Mouse (Mus musculus) heart, postnatal 25 days (tissue): ENCODE measurements around the gene Srek1. TPM values are rescaled to one million over a fixed set of nuclear protein-coding genes. Genes with fewer than 3 reads are reported as not detected.
A peak's percentile ranks its signal among the peaks of the same experiment; 100 is the strongest.

Source experiments
- DNase-seq: peaks from one replicate; pipeline ENCODE4 v3.0.0; 2022; ENCODE audit warnings: low spot score
- intact Hi-C: fragments of 180-260 bp; cut with DNase I; formaldehyde crosslinking; loops from one replicate; pipeline ENCODE4 v1.15.1; 2025
- total RNA-seq, 2 experiments: library from RNA; stranded (reverse); gene quantifications; 2 replicates each; pipeline ENCODE4 v1.2.3; 2021

Srek1 gene
- total RNA-seq, 2 experiments from 2014 or later = 20.5 to 22.8 TPM

DNA sequence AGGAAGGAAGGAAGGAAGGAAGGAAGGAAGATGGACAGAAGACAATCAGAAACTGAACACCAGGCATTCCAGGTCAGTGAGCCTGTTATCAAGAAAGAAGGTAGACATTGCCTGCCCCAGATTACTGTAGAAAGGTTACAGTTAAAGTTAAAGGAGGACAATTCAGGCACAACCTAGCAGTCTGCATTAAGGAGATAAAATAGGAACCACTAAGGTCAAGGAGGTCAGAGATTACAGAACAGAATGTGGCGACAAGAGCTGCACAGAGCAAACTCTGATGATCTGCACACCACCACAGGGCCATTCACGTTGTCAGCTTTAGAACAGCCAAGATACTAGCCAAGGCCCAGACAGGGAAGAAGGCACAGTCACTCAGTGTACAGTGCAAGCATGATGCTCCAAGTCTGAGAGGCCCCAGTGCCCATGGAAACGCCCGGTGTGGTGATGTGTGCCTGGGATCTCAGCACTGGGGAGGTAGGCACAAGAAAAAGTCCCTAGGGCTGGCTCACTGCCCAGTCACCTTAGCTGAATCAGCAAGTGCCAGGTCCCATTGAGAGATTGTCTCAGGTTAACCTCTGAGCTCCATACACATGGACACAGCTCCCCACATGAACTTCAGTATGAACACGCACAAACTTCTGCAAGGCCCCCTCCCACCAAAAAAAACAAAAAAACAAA, 38.9 kb downstream of the Srek1 start:
- intact Hi-C loops = no loop called here
- no peak for DNase-seq

DNA sequence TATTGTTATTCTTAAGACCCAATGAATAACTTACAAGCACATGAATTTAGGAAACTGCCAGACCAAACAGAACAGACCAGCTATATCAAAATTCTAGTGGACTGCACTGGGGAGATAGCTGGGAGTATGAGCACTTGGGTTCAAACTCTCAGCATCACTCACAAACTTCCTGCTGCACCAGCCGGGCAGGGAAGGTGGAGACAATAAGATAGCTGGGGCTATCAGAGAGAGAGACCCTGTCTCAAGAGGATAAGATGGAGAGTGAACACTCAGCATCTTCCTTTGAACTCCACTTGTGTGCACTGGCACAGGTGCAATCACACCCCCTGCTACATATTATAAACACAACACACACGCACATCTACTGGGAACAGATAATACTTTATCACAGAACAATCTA, 47.5 kb downstream of the Srek1 start:
- DNase-seq = no peak
- intact Hi-C loops = no loop called here

DNA sequence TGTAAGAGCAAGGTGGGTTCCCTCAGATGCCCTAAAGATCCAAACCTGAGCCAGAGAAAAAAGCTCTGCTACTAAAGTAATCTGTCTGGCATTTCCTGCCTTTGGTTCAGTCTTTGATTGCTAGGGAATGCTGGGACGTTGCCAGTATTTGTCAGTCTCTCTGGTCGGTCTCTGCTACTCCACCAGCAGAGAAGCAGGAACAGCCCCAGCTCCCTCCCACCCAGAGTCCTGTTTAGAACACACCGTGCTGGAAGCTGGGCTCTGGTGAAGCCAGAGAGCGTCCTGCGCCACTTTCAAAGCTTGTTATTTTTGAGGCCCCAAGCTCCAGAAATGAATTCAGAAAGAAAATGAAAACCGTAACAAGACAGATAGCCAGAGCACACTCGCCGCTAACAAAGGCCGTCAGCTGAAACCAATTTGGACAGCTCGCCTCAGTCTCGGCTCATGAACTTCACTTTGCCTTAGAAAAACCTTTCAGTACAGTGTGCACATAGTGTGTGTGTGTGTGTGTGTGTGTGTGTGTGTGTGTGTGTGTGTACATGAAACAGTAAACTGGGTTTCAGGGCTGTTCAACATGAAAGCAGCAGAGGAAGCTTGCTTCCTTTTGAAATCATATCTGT, 62.9 kb downstream of the Srek1 start:
- intact Hi-C loops = no loop called here
- DNase-seq = peak; percentile 49

DNA sequence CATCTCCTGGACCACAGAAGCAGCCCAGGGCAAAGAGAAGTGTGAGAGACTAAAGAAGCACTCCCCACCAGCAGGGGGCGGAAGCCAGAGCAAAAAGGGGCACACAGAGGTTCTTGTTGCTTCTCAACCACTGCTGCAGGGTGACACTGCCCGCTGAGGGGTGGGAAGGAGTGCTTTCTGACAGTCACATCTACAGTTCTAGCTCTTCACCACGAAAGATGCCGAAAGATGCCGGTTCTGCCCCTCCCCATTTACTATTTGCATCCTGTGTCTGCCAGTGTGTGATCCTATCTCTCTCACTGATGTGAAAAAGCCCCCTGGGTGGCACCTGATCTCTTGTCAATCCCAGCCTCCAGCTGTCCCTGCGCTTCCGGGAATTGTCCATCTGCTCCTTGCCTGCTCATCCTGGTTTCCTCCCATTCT, 64.0 kb downstream of the Srek1 start:
- intact Hi-C loops = no loop called here
- DNase-seq = no peak

DNA sequence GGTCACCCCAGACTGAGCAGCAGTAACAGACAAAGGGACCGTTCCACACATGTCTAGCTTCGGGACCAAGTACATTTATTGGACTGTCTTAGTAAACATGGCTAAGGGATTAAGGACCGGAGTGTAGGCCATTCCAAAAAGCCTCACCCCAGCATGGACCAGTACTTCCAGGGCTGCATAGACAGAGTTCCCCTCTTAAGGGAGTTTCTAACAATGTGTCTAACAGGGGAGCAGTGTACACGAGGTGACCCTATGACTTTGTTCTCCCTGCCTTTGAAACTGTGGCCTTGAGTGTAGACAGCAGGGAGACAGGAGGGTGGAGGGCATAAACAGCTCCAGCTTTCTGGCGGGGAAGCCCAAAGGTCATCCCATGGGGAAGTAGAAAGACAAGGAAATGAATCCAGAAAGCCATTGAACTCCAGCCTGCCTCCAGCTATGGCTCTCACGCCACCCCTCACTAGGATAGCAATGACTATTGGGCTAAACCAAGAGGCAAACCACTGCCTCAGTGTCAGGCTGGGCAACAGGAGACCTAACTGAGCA, 68.9 kb downstream of the Srek1 start:
- intact Hi-C loops = no loop called here
- no peak for DNase-seq

DNA sequence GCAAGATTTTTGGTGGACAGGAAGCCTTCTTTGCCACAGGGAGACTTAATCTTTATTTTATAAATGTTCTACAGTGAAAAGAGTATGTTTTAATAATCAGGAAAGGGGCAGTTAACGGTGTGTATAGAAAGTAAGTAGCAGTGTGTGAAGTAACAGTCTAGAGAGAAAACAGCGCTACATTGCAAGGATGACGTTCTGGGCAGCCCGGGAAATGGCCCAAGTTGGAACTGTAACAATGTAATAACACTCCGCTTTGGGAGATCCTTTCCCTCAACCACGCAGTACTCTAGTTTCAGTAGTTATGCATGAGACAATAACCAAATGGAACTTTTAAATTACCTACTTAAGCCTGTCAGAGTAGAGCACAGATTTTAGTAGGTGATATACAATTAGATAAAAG, 70.6 kb downstream of the Srek1 start:
- intact Hi-C loops = loop anchor here (1.0 to 5.0 kb wide), 3 partner anchors 76 to 383 kb away; no protein-coding TSS in a partner anchor
- no peak for DNase-seq

DNA sequence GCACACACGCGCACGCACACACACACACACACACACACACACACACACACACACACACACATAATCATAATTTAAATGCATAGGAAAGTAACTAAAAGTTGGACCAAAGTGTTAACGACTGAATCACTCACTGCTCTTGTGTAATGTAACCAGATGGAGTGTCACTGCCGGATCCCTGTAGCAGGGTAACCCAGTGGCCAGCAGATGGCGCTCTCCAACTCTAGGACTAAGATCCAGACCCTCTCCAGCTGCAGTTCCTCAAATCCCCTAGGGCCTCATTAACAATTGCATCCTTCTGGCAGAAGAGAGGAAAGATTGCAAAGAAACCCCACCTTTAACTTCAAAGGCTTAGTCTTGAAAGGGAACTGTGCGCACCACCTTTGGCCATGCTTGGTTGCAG, 71.0 kb downstream of the Srek1 start:
- intact Hi-C loops = loop anchor here (1.0 to 5.0 kb wide), 3 partner anchors 77 to 384 kb away; no protein-coding TSS in a partner anchor
- peak; percentile 33 for DNase-seq

DNA sequence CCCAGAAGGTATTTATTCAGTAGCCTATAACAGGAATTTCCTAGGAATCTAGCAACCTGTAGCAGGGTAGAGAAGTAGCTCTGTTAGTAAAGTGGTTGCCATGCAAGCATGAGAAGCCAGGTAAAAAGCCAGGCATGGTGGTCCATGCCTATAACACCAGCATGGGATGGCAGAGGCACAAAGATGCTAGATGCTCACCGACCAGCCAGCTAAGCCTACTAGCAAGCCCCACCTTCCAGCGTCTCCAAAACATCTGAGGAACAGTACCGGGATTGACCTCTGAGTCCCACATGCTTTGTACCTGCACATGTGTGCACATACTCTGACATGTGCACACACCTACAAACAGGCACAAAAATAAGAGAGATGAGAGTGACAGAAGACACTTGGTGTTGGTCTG, 72.1 kb downstream of the Srek1 start:
- no peak for DNase-seq
- intact Hi-C loops = loop anchor here (5.0 kb wide), 2 partner anchors 345 to 385 kb away; no protein-coding TSS in a partner anchor

DNA sequence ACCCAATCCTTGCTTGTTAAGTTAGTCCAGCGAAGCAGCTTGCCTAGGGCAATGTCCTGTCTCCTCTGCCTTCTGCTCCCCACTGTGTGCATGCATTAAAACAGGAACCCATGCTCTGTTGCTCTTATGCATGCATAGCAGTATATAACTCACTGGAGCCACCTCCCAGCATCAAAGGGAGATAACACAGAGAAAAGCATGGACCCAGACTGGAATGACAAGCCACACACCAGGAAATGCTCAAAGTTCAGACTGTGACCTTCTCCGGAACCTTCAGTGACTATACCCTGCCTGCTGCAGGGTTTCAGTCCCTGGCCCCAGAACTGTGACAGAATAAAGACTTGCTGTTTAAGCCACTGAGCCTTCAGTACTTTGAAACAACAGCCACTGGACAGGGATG, 73.7 kb downstream of the Srek1 start:
- DNase-seq = no peak
- intact Hi-C loops = loop anchor here (5.0 kb wide), 2 partner anchors 347 to 387 kb away; no protein-coding TSS in a partner anchor

DNA sequence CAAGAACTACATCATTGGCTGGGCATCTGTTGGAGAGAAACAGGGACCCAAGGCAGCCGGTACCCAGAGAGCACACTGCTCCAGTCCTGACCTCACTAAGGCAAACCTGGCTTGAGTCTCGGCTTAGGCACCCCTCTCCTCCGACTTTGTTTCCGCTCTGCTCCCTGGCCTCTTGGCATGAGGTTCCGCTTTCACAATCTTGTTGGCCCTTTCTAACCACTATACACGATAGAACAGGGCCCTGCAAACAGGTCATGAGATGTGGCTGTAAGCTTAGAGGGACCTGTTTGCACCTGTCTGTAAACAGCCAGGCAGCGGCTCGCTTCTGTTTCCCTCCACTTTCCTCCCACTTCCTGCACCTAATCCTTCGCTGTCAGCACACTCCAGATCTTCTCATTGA, 76.4 kb downstream of the Srek1 start:
- intact Hi-C loops = no loop called here
- DNase-seq = no peak

DNA sequence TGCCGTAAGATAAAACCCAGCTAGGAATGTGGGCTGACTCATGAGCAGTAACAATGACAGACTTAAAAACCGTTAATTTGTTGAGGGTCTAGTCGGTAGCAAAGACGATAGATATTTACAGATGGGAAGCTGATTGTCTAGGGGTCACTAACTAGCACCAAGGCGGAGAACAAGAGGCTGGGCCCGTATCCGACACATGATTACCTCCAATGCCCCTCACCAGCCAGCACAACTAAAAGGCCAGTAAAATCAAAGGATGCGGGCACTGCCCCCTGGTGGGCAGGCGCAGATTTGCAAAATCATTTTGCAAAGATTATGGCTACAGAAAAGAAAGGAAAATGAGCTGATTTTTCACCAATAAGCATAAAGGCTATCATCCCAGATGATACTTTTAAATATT, 78.2 kb downstream of the Srek1 start:
- intact Hi-C loops = no loop called here
- DNase-seq = no peak

DNA sequence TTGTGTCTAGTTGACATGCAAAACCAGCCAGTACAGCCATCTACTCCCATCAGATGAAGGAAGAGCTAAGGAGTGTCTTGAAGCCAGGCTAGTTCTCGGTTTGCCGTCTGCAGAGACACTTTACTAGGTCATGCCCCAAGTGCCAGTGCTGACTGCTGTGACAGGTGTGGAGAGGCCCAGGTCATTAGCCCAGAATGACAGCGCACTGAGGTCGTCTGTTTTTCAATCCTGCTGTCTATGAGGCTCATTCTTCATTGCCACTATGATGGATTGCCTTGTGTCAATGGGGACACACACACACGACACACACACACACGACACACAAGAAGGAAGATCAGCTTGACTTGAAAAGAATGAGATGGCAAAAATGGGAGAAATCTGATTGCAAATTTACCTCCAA, 79.0 kb downstream of the Srek1 start:
- intact Hi-C loops = no loop called here
- DNase-seq = no peak

Other genes with a start within 250 kb of the Srek1 start
- gene Erbin, start 145.9 kb upstream of the Srek1 start, total RNA-seq = 10 to 100 TPM; 44.0 to 48.6 TPM